Mouse (Mus musculus) thymus, postnatal 10 days (tissue): ENCODE data around the gene Ccdc34.
"Not testable (repeated sequence)": the region's sequence is repeated elsewhere in the genome, so short reads cannot be mapped to it uniquely, and the experiment has no call there.

Experiments used
- DNase-seq, 2 experiments: peaks; one replicate each; pipeline ENCODE4 v3.0.0; 2021; ENCODE audit warnings: low spot score in 2 of 2

The Ccdc34 gene

GRCm38 (mm10) chr2:110077240-110077639 is 59.6 kb downstream of the Ccdc34 start:
- no peak for DNase-seq

GRCm38 (mm10) chr2:110077655-110078054 is 60.0 kb downstream of the Ccdc34 start:
- DNase-seq: no peak

- DNase-seq: no peak
Observed at GRCm38 (mm10) chr2:110080532-110080931, 62.9 kb downstream of the Ccdc34 start.

- no peak for DNase-seq
Observed at GRCm38 (mm10) chr2:110082975-110083374, 65.4 kb downstream of the Ccdc34 start.

- DNase-seq: no peak
Observed at GRCm38 (mm10) chr2:110085701-110086143, 68.1 kb downstream of the Ccdc34 start.

- no peak for DNase-seq
Observed at GRCm38 (mm10) chr2:110114133-110114532, 96.5 kb downstream of the Ccdc34 start.

GRCm38 (mm10) chr2:110129396-110129795 is 111.8 kb downstream of the Ccdc34 start:
- DNase-seq: no peak

GRCm38 (mm10) chr2:110131573-110131972 is 114.0 kb downstream of the Ccdc34 start:
- no peak for DNase-seq

GRCm38 (mm10) chr2:110133356-110134115 is 115.9 kb downstream of the Ccdc34 start:
- no peak for DNase-seq

- DNase-seq: no peak
Observed at GRCm38 (mm10) chr2:110134765-110135594, 117.4 kb downstream of the Ccdc34 start.

- no peak for DNase-seq
Observed at GRCm38 (mm10) chr2:110137291-110137690, 119.7 kb downstream of the Ccdc34 start.

- DNase-seq: no peak
Observed at GRCm38 (mm10) chr2:110138096-110138495, 120.5 kb downstream of the Ccdc34 start.

- DNase-seq: not testable (repeated sequence)
Observed at GRCm38 (mm10) chr2:110147980-110148379, 130.4 kb downstream of the Ccdc34 start.

GRCm38 (mm10) chr2:110149246-110149645 is 131.6 kb downstream of the Ccdc34 start:
- no peak for DNase-seq

- DNase-seq: no peak
Observed at GRCm38 (mm10) chr2:110156321-110156720, 138.7 kb downstream of the Ccdc34 start.

- no peak for DNase-seq
Observed at GRCm38 (mm10) chr2:110165003-110165402, 147.4 kb downstream of the Ccdc34 start.

GRCm38 (mm10) chr2:110167694-110168093 is 150.1 kb downstream of the Ccdc34 start:
- no peak for DNase-seq

GRCm38 (mm10) chr2:110168361-110168760 is 150.7 kb downstream of the Ccdc34 start:
- no peak for DNase-seq

GRCm38 (mm10) chr2:110172456-110172855 is 154.8 kb downstream of the Ccdc34 start:
- no peak for DNase-seq

GRCm38 (mm10) chr2:110173818-110174247 is 156.2 kb downstream of the Ccdc34 start:
- DNase-seq: no peak

GRCm38 (mm10) chr2:110176761-110177400 is 159.3 kb downstream of the Ccdc34 start:
- no peak for DNase-seq

GRCm38 (mm10) chr2:110177406-110177805 is 159.8 kb downstream of the Ccdc34 start:
- DNase-seq: no peak
